Mouse (Mus musculus): ENCODE data around the gene Wbp2.

GRCm38 (mm10) chr11:116078221-116078620, 8.6 kb downstream of the Wbp2 start:
- no peak for TF ChIP-seq GATA1 (IDR thresholded peaks at IDR 0.05; ENCODE audit: low read length)
- TF ChIP-seq TAL1 (IDR thresholded peaks at IDR 0.05; ENCODE audit: low read length), result no peak

All from erythroblast, embryonic 14.5 days (primary cell).